Mouse (Mus musculus) lung, postnatal 0 days (tissue): ENCODE data around the gene Spp2. TPM values are rescaled to one million over a fixed set of nuclear protein-coding genes. Genes with fewer than 3 reads are reported as not detected.

Experiments
- ATAC-seq: fragments of 200-750 bp; cut with Nextera tagmentation; 2 replicates; pipeline ENCODE4 v1.8.0; 2017; ENCODE audit warnings: moderate library complexity
- DNase-seq: peaks from one replicate; pipeline ENCODE4 v3.0.0-alpha.2; 2016; ENCODE audit warnings: low spot score
- H3K27ac ChIP-seq: fragments of 300-500 bp; sonication (generic); 2 replicates; pipeline ENCODE4 v1.5.1; 2014; ENCODE audit warnings: antibody characterized with exemption, mild to moderate bottlenecking, low read length, mixed read lengths
- H3K27me3 ChIP-seq: fragments of 300-500 bp; sonication (generic); replicated peaks from 2 replicates; pipeline ENCODE4 v1.6.1; 2014; ENCODE audit warnings: low read length, mixed read lengths; ENCODE audit not compliant: insufficient read depth
- H3K36me3 ChIP-seq: fragments of 300-500 bp; sonication (generic); 2 replicates; pipeline ENCODE4 v1.6.1; 2014; ENCODE audit warnings: low read length, mixed read lengths; ENCODE audit not compliant: insufficient read depth
- H3K4me1 ChIP-seq: fragments of 300-500 bp; sonication (generic); 2 replicates; pipeline ENCODE4 v1.6.1; 2014; ENCODE audit warnings: antibody characterized with exemption, low read depth, low read length, mixed read lengths; ENCODE audit not compliant: insufficient read depth
- H3K4me2 ChIP-seq: fragments of 300-500 bp; sonication (generic); replicated peaks from 2 replicates; pipeline ENCODE4 v1.6.1; 2014; ENCODE audit warnings: low read depth, mild to moderate bottlenecking, low read length, moderate library complexity, mixed read lengths
- H3K4me3 ChIP-seq: fragments of 300-500 bp; sonication (generic); 2 replicates; pipeline ENCODE4 v1.5.1; 2014; ENCODE audit warnings: low read depth, low read length
- H3K9ac ChIP-seq: fragments of 300-500 bp; sonication (generic); replicated peaks from 2 replicates; pipeline ENCODE4 v1.6.1; 2014; ENCODE audit warnings: low read depth, mild to moderate bottlenecking
- H3K9me3 ChIP-seq: fragments of 300-500 bp; sonication (generic); 2 replicates; pipeline ENCODE4 v1.6.1; 2016; ENCODE audit warnings: low read length, mixed read lengths
- CTCF ChIP-seq: IDR thresholded peaks from 2 replicates; pipeline ENCODE4 v1.5.1; 2016; ENCODE audit warnings: antibody characterized with exemption, mild to moderate bottlenecking
- EP300 ChIP-seq: IDR thresholded peaks from 2 replicates; pipeline ENCODE4 v1.6.1; 2016; ENCODE audit warnings: antibody characterized with exemption, mild to moderate bottlenecking, control low read depth
- WGBS: fragments of 180-500 bp; shearing (Covaris S2); extraction: QIAGEN DNeasy Blood & Tissue Kit; methylation state at CpG from one replicate; pipeline ENCODE4 v1.1.7; 2014; 5-methylcytosine and 5-hydroxymethylcytosine counted together
- polyA plus RNA-seq: library from polyadenylated mRNA; unstranded; fragments of >200 nt; fragmentation: Nextera tagmentation; extraction: Ambion mirVana; gene quantifications from 2 replicates; pipeline ENCODE4 v1.2.1, GENCODE M21; 2015

Gene Spp2
- polyA plus RNA-seq, 1 experiment from 2014 or later = not detected

- Histone ChIP-seq H3K9me3 (no peaks in the 10 kb centered on the region), H3K4me1 (no peaks in the 10 kb centered on the region), H3K4me3 (no peak overlapping the region), H3K27ac (peak overlapping the region; percentile 69; the same call in 1 of the 2 replicates), H3K9ac (no peak overlapping the region), H3K36me3 (no peaks in the 10 kb centered on the region), H3K4me2 (no peak overlapping the region), H3K27me3 (no peaks in the 10 kb centered on the region)
- no peak for TF ChIP-seq CTCF
- TF ChIP-seq EP300 = no peak
- 61% methylated on average over 6 of the region's 6 CpGs for WGBS
- ATAC-seq = no peak
- DNase-seq = no peak
Measured at GRCm38 (mm10) chr1:88464109-88464905, 57.5 kb downstream of the Spp2 start.

- peak; percentile 76 for TF ChIP-seq CTCF
- no peak for TF ChIP-seq EP300
- H3K36me3 ChIP-seq = no peaks in the 10 kb centered on the region
- no peak overlapping the region for H3K4me2 ChIP-seq
- H3K27ac ChIP-seq = no peak overlapping the region
- no peaks in the 10 kb centered on the region for H3K9me3 ChIP-seq
- 63% methylated on average over 4 of the region's 4 CpGs for WGBS
- DNase-seq (peak; percentile 60), ATAC-seq (no peak)
- no peaks in the 10 kb centered on the region for H3K27me3 ChIP-seq
- no peaks in the 10 kb centered on the region for H3K4me1 ChIP-seq
- no peak overlapping the region for H3K4me3 ChIP-seq
- no peak overlapping the region for H3K9ac ChIP-seq
Measured at GRCm38 (mm10) chr1:88465722-88466121, 59.0 kb downstream of the Spp2 start.

GRCm38 (mm10) chr1:88466325-88467064 is 59.7 kb downstream of the Spp2 start:
- Histone ChIP-seq H3K4me1 (no peaks in the 10 kb centered on the region), H3K27ac (no peak overlapping the region), H3K4me2 (no peak overlapping the region), H3K36me3 (no peaks in the 10 kb centered on the region), H3K4me3 (no peak overlapping the region), H3K9ac (no peak overlapping the region), H3K9me3 (no peaks in the 10 kb centered on the region), H3K27me3 (no peaks in the 10 kb centered on the region)
- no peak for TF ChIP-seq EP300
- no peak for TF ChIP-seq CTCF
- WGBS = 55% methylated on average over 8 of the region's 8 CpGs
- DNase-seq (peak; percentile 64), ATAC-seq (no peak)

- no peak overlapping the region for H3K4me3 ChIP-seq
- ATAC-seq = no peak
- no peak overlapping the region for H3K9ac ChIP-seq
- no peaks in the 10 kb centered on the region for H3K9me3 ChIP-seq
- no peak for DNase-seq
- no peak overlapping the region for H3K4me2 ChIP-seq
- WGBS = 89% methylated on average over 5 of the region's 5 CpGs
- H3K27me3 ChIP-seq = no peaks in the 10 kb centered on the region
- TF ChIP-seq EP300 (no peak), CTCF (no peak)
- no peak overlapping the region for H3K27ac ChIP-seq
- H3K4me1 ChIP-seq = no peaks in the 10 kb centered on the region
- H3K36me3 ChIP-seq = no peaks in the 10 kb centered on the region
Measured at GRCm38 (mm10) chr1:88467866-88468265, 61.1 kb downstream of the Spp2 start.

GRCm38 (mm10) chr1:88468335-88468734 is 61.6 kb downstream of the Spp2 start:
- no peak overlapping the region for H3K4me3 ChIP-seq
- ATAC-seq (no peak), DNase-seq (no peak)
- TF ChIP-seq CTCF (no peak), EP300 (no peak)
- H3K9me3 ChIP-seq = no peaks in the 10 kb centered on the region
- H3K4me1 ChIP-seq = no peaks in the 10 kb centered on the region
- 89% methylated on average over 2 of the region's 2 CpGs for WGBS
- no peak overlapping the region for H3K9ac ChIP-seq
- H3K4me2 ChIP-seq = no peak overlapping the region
- H3K36me3 ChIP-seq = no peaks in the 10 kb centered on the region
- H3K27me3 ChIP-seq = no peaks in the 10 kb centered on the region
- no peak overlapping the region for H3K27ac ChIP-seq

GRCm38 (mm10) chr1:88469746-88470145 is 63.0 kb downstream of the Spp2 start:
- peaks cover 3% of the 10 kb centered on the region; the same call in 1 of the 2 replicates for H3K4me1 ChIP-seq
- H3K36me3 ChIP-seq = no peaks in the 10 kb centered on the region
- no peak overlapping the region for H3K9ac ChIP-seq
- no peaks in the 10 kb centered on the region for H3K9me3 ChIP-seq
- 94% methylated on average over 4 of the region's 4 CpGs for WGBS
- no peak overlapping the region for H3K4me3 ChIP-seq
- no peaks in the 10 kb centered on the region for H3K27me3 ChIP-seq
- TF ChIP-seq EP300 = no peak
- TF ChIP-seq CTCF = no peak
- no peak for DNase-seq
- no peak overlapping the region for H3K27ac ChIP-seq
- no peak for ATAC-seq
- H3K4me2 ChIP-seq = no peak overlapping the region
